Mouse (Mus musculus): ENCODE results near the gene Srpx2.

DNA sequence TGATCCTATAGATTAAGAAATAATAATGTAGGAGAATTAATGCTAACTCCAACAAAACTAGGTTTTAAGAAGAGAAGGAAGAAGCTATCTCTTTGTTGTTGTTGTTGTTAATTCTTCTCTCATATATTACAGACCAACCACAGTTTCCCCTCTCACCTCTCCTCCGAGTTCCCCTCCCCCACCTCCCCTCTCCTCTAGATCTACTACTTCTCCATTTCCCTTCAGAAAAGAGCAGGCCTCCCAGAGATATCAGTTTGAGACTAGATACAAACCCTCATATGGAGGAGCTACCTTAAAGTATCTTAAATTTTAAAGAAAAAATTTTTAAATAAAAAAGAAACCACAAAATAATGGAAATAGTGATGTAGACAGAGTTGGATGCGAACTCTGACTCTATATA, 56.4 kb downstream of the Srpx2 start:
- no peak for TF ChIP-seq POLR2A (IDR thresholded peaks at IDR 0.05; ENCODE audit: extremely low read depth, insufficient read depth, low read length)
- no peak for TF ChIP-seq CTCF (IDR thresholded peaks at IDR 0.05; ENCODE audit: extremely low read depth, insufficient read depth, low read length)

All from cortical plate, adult 2 months (tissue).